Mouse (Mus musculus): ENCODE measurements around the gene Pex16. TPM values are rescaled to one million over a fixed set of nuclear protein-coding genes. Genes with fewer than 3 reads are reported as not detected.

Gene Pex16
- total and polyA plus RNA-seq, 2 experiments from 2014 or later, result 31.8 to 43.4 TPM

GRCm38 (mm10) chr2:92387646-92388045, 13.2 kb downstream of the Pex16 start:
- Histone ChIP-seq H3K27me3 (ENCODE audit: insufficient read depth, low read length) (no peaks in the 10 kb centered on the region), H3K9me3 (ENCODE audit: low read length) (no peaks in the 10 kb centered on the region), H3K27ac (ENCODE audit: low read depth, low read length) (peak overlapping the region; percentile 90; the same call in 1 of the 2 replicates), H3K4me3 (ENCODE audit: low read depth, low read length) (no peak overlapping the region; the same call in 1 of the 2 replicates), H3K9ac (replicated peaks; ENCODE audit: low read length, poor library complexity, severe bottlenecking) (no peak overlapping the region; the same call in 1 of the 2 replicates), H3K4me2 (ENCODE audit: low read depth, low read length, poor library complexity, severe bottlenecking) (peak overlapping the region; percentile 85), H3K4me1 (ENCODE audit: insufficient read depth, low read length) (peaks cover 14% of the 10 kb centered on the region), H3K36me3 (ENCODE audit: insufficient read depth, low read length) (peaks cover 50% of the 10 kb centered on the region)
- 66% methylated on average over 4 of the region's 4 CpGs for WGBS
- TF ChIP-seq CTCF (IDR thresholded peaks at IDR 0.05), result no peak
- no peak for DNase-seq (ENCODE audit: low spot score)
- ATAC-seq (ENCODE audit: low FRiP score), result no peak

- peaks cover 45% of the 10 kb centered on the region for H3K36me3 ChIP-seq (ENCODE audit: insufficient read depth, low read length)
- H3K27me3 ChIP-seq (ENCODE audit: insufficient read depth, low read length), result no peaks in the 10 kb centered on the region
- H3K4me2 ChIP-seq (ENCODE audit: low read depth, low read length, poor library complexity, severe bottlenecking), result peak overlapping the region; percentile 85
- H3K27ac ChIP-seq (ENCODE audit: low read depth, low read length), result peak overlapping the region; percentile 90
- 28% methylated on average over 3 of the region's 3 CpGs for WGBS
- ATAC-seq (ENCODE audit: low FRiP score) (no peak), DNase-seq (ENCODE audit: low spot score) (no peak)
- no peaks in the 10 kb centered on the region for H3K9me3 ChIP-seq (ENCODE audit: low read length)
- peak overlapping the region; percentile 71 for H3K4me3 ChIP-seq (ENCODE audit: low read depth, low read length)
- peak overlapping the region; percentile 89 for H3K9ac ChIP-seq (replicated peaks; ENCODE audit: low read length, poor library complexity, severe bottlenecking)
- peaks cover 16% of the 10 kb centered on the region for H3K4me1 ChIP-seq (ENCODE audit: insufficient read depth, low read length)
- no peak for TF ChIP-seq CTCF (IDR thresholded peaks at IDR 0.05)
These were observed 13.6 kb downstream of the Pex16 start for GRCm38 (mm10) chr2:92388081-92388517.

GRCm38 (mm10) chr2:92388891-92389641, 14.6 kb downstream of the Pex16 start:
- under 1% methylated on average over 58 of the region's 62 CpGs for WGBS
- peaks cover 16% of the 10 kb centered on the region for H3K4me1 ChIP-seq (ENCODE audit: insufficient read depth, low read length)

GRCm38 (mm10) chr2:92389645-92390044, 15.2 kb downstream of the Pex16 start:
- Histone ChIP-seq H3K27ac (ENCODE audit: low read depth, low read length) (peak overlapping the region; percentile 90), H3K4me1 (ENCODE audit: insufficient read depth, low read length) (peaks cover 16% of the 10 kb centered on the region), H3K36me3 (ENCODE audit: insufficient read depth, low read length) (peaks cover 30% of the 10 kb centered on the region), H3K4me2 (ENCODE audit: low read depth, low read length, poor library complexity, severe bottlenecking) (peak overlapping the region; percentile 85), H3K4me3 (ENCODE audit: low read depth, low read length) (peak overlapping the region; percentile 71), H3K9ac (replicated peaks; ENCODE audit: low read length, poor library complexity, severe bottlenecking) (peak overlapping the region; percentile 89), H3K9me3 (ENCODE audit: low read length) (no peaks in the 10 kb centered on the region), H3K27me3 (ENCODE audit: insufficient read depth, low read length) (no peaks in the 10 kb centered on the region)
- no peak for ATAC-seq (ENCODE audit: low FRiP score)
- TF ChIP-seq CTCF (IDR thresholded peaks at IDR 0.05), result no peak
- no peak for DNase-seq (ENCODE audit: low spot score)
- 3% methylated on average over 10 of the region's 10 CpGs for WGBS

More at GRCm38 (mm10) chr2:92388891-92389641, 14.6 kb downstream of the Pex16 start:
- Histone ChIP-seq H3K9me3 (ENCODE audit: low read length) (no peaks in the 10 kb centered on the region), H3K36me3 (ENCODE audit: insufficient read depth, low read length) (peaks cover 36% of the 10 kb centered on the region), H3K4me3 (ENCODE audit: low read depth, low read length) (peak overlapping the region; percentile 71), H3K27me3 (ENCODE audit: insufficient read depth, low read length) (no peaks in the 10 kb centered on the region), H3K4me2 (ENCODE audit: low read depth, low read length, poor library complexity, severe bottlenecking) (peak overlapping the region; percentile 85), H3K9ac (replicated peaks; ENCODE audit: low read length, poor library complexity, severe bottlenecking) (peak overlapping the region; percentile 89), H3K27ac (ENCODE audit: low read depth, low read length) (peak overlapping the region; percentile 90)
- DNase-seq (ENCODE audit: low spot score) (peak; percentile 97), ATAC-seq (ENCODE audit: low FRiP score) (peak; percentile 86)
- 0 out of 2 replicates have a peak, but pooled peaks have one; percentile 14 for TF ChIP-seq CTCF (IDR thresholded peaks at IDR 0.05)

- H3K27me3 ChIP-seq (ENCODE audit: insufficient read depth, low read length), result no peaks in the 10 kb centered on the region
- DNase-seq (ENCODE audit: low spot score) (no peak), ATAC-seq (ENCODE audit: low FRiP score) (no peak)
- H3K9me3 ChIP-seq (ENCODE audit: low read length), result no peaks in the 10 kb centered on the region
- H3K36me3 ChIP-seq (ENCODE audit: insufficient read depth, low read length), result peaks cover 23% of the 10 kb centered on the region
- H3K4me1 ChIP-seq (ENCODE audit: insufficient read depth, low read length), result peaks cover 16% of the 10 kb centered on the region
- no peak overlapping the region for H3K9ac ChIP-seq (replicated peaks; ENCODE audit: low read length, poor library complexity, severe bottlenecking)
- 75% methylated on average over 6 of the region's 6 CpGs for WGBS
- no peak for TF ChIP-seq CTCF (IDR thresholded peaks at IDR 0.05)
- H3K27ac ChIP-seq (ENCODE audit: low read depth, low read length), result peak overlapping the region; percentile 20; the same call in 1 of the 2 replicates
- no peak overlapping the region; the same call in 1 of the 2 replicates for H3K4me3 ChIP-seq (ENCODE audit: low read depth, low read length)
- no peak overlapping the region for H3K4me2 ChIP-seq (ENCODE audit: low read depth, low read length, poor library complexity, severe bottlenecking)
These were observed 15.9 kb downstream of the Pex16 start for GRCm38 (mm10) chr2:92390206-92390930.

Data from midbrain, postnatal 0 days (tissue).